Mouse (Mus musculus) lung, embryonic 14.5 days (tissue): ENCODE data around the gene Armc2. TPM values are rescaled to one million over a fixed set of nuclear protein-coding genes. Genes with fewer than 3 reads are reported as not detected.

ENCODE experiments used
- ATAC-seq: fragments of 200-750 bp; cut with Nextera tagmentation; 2 replicates; pipeline ENCODE4 v1.8.0; 2017; ENCODE audit warnings: mild to moderate bottlenecking, moderate TSS enrichment, moderate library complexity; ENCODE audit not compliant: insufficient read depth
- DNase-seq: peaks from one replicate; pipeline ENCODE4 v3.0.0-alpha.2; 2015
- H3K27ac ChIP-seq: fragments of 300-500 bp; sonication (generic); 2 replicates; pipeline ENCODE4 v1.5.1; 2014; ENCODE audit warnings: low read depth, mild to moderate bottlenecking, moderate library complexity
- H3K27me3 ChIP-seq: fragments of 300-500 bp; sonication (generic); 2 replicates; pipeline ENCODE4 v1.6.1; 2014; ENCODE audit warnings: low read length, control low read depth; ENCODE audit not compliant: insufficient read depth
- H3K36me3 ChIP-seq: fragments of 300-500 bp; sonication (generic); 2 replicates; pipeline ENCODE4 v1.6.1; 2014; ENCODE audit warnings: control low read depth; ENCODE audit not compliant: insufficient read depth
- H3K4me1 ChIP-seq: fragments of 300-500 bp; sonication (generic); 2 replicates; pipeline ENCODE4 v1.6.1; 2014; ENCODE audit warnings: antibody characterized with exemption, control low read depth; ENCODE audit not compliant: insufficient read depth
- H3K4me2 ChIP-seq: fragments of 300-500 bp; sonication (generic); 2 replicates; pipeline ENCODE4 v1.6.1; 2014; ENCODE audit warnings: mild to moderate bottlenecking
- H3K4me3 ChIP-seq: fragments of 300-500 bp; sonication (generic); 2 replicates; pipeline ENCODE4 v1.5.1; 2014; ENCODE audit warnings: low read depth, low read length
- H3K9ac ChIP-seq: fragments of 300-500 bp; sonication (generic); 2 replicates; pipeline ENCODE4 v1.6.1; 2014
- H3K9me3 ChIP-seq: fragments of 300-500 bp; sonication (generic); 2 replicates; pipeline ENCODE4 v1.6.1; 2016; ENCODE audit warnings: low read depth, low read length, control low read depth
- CTCF ChIP-seq: IDR thresholded peaks from 2 replicates; pipeline ENCODE4 v1.5.1; 2016; ENCODE audit warnings: antibody characterized with exemption, low read depth
- WGBS: fragments of 180-500 bp; shearing (Covaris S2); extraction: QIAGEN DNeasy Blood & Tissue Kit; methylation state at CpG from one replicate; pipeline ENCODE4 v1.1.7; 2014; 5-methylcytosine and 5-hydroxymethylcytosine counted together
- polyA plus RNA-seq: library from polyadenylated mRNA; unstranded; fragments of >200 nt; fragmentation: Nextera tagmentation; extraction: Ambion mirVana; gene quantifications from 2 replicates; pipeline ENCODE4 v1.2.1, GENCODE M21; 2014

Armc2 gene
- polyA plus RNA-seq, 1 experiment from 2014 or later = 2.6 TPM

DNA sequence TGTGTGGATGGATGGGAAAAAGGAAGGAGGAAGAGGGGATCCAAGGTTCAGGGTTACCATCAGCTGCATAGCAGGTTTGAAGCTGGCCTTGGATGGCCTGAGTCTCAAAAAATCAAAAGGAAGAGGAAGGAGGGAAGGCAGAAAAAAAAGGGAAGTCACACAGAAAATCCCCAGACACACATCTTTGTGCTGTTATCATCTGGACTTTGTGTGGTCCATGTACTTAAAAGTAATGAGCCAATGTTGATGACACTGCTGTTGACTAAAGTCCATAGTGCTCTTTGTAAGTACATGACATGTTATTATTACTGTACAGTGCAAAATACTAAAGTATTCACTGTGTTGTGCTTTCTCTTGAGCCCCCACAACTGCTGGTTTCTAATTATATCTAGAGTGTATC is 121.8 kb downstream of the Armc2 start:
- Histone ChIP-seq H3K27ac (no peak overlapping the region), H3K27me3 (no peaks in the 10 kb centered on the region), H3K4me3 (no peak overlapping the region), H3K36me3 (peaks cover 23% of the 10 kb centered on the region), H3K9ac (no peak overlapping the region), H3K9me3 (no peaks in the 10 kb centered on the region), H3K4me2 (no peak overlapping the region), H3K4me1 (peaks cover 3% of the 10 kb centered on the region; the same call in 1 of the 2 replicates)
- TF ChIP-seq CTCF = no peak
- DNase-seq = no peak
- no peak for ATAC-seq

DNA sequence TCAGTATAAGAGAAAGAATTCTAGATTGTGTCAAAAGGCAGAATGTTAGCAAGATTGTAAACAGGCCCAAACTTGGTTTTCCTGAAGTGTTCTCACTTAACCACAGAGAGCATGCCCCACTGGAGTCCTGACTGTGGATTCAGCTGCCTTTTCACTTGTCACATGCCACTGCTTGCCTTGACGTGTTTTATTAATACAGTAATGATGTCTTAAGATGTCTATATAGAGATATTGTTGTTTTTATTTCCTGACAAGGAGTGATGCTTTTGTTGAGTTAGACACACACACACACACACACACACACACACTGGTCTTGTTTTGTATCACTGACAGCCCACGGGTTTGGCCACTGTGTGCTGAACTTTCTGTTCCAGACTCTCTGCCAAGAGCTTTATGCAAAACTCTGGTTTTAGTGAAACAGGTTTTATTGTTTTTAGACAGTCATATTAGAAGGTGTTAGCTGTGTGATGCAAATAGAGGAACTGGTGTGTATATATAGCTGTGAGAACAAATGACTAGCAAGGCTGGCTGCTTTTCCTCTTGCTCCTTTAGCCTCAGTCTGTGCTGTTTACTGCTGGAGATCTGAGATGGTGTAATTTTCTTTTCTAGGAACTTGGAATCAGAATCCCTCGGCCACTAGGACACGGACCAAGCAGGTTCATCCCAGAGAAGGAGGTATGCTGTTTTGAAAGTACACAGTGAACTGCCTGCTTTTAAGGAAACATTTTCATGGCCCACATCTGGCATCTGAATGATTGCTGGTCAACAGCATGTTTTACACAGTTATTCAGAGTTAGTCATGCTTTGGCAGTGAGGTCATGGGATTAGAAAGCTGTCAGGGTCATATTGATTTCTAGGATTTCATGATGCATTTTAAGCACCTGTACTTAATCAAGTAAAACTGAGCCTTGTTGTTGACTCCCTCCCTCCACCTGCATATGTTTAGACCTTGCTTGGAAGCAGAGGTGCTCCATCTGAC is 124.5 kb downstream of the Armc2 start:
- Histone ChIP-seq H3K4me1 (peaks cover 5% of the 10 kb centered on the region; the same call in 1 of the 2 replicates), H3K36me3 (peaks cover 16% of the 10 kb centered on the region), H3K4me3 (no peak overlapping the region), H3K27me3 (no peaks in the 10 kb centered on the region), H3K9ac (no peak overlapping the region), H3K9me3 (no peaks in the 10 kb centered on the region), H3K27ac (no peak overlapping the region), H3K4me2 (no peak overlapping the region)
- DNase-seq (no peak), ATAC-seq (no peak)
- 45% methylated on average over 4 of the region's 4 CpGs for WGBS
- TF ChIP-seq CTCF = no peak

DNA sequence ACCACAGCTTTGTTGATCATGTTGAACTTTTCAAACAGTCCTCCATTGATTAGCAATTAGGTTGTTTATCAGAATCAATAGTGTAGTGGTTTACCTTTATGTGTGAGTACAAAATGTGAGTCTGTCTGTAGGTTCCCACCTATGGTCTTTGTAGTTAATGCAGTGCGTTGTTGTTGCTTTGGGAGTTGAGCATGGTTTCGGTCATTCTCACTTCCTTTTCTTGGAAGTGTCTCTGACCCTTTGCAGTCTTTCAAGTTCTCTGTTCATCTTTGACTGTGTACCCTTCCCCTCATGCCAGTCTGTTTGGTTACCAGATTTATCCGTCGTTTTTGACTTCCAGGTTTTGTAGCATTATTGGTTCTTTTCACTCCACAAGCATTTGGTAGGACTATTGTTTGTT is 126.9 kb downstream of the Armc2 start:
- Histone ChIP-seq H3K4me2 (no peak overlapping the region), H3K27me3 (no peaks in the 10 kb centered on the region), H3K9ac (no peak overlapping the region), H3K4me1 (peaks cover 5% of the 10 kb centered on the region; the same call in 1 of the 2 replicates), H3K27ac (no peak overlapping the region), H3K9me3 (no peaks in the 10 kb centered on the region), H3K4me3 (no peak overlapping the region), H3K36me3 (peaks cover 5% of the 10 kb centered on the region; the same call in 1 of the 2 replicates)
- 87% methylated on average over 4 of the region's 4 CpGs for WGBS
- DNase-seq (no peak), ATAC-seq (no peak)
- no peak for TF ChIP-seq CTCF

DNA sequence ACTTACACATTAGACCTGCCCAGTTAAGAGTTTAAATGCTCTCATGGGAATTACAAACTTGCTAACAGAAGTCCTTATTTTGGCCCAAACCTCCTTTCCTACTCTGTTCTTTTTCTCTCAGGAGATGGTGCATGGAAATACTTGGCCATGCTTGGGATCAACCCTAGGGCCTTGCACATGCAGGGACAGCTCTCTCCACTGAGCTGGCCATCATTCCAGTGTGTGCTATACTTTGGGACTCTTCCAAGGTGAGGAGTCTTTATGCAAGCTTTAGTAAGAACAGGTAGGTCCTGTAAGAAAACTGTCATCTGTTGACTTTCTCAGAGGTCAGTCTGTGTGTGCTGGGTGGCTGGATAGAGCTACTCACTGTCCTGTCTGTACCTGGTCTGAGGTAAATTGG is 127.7 kb downstream of the Armc2 start:
- no peak for ATAC-seq
- H3K4me1 ChIP-seq = peaks cover 5% of the 10 kb centered on the region; the same call in 1 of the 2 replicates

DNA sequence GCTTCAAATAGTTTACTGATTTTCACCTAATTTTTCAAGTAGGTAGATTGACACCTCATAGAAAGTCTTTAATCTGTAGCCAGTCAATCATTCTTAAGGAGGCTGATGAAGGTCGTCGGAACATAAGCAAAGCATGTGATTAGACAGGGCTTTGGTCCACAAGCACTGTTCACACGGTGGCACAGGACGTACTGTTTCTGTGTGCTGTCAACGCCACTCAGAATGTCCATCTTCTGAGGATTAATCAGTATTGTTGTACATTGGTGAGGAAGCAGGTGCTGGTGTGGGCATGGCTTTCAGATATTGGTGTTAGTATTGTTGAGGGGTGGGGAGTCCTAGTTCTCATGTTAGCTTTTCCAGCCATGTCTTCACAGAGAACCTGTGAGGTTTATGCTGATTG is 128.7 kb downstream of the Armc2 start:
- Histone ChIP-seq H3K4me1 (peaks cover 5% of the 10 kb centered on the region; the same call in 1 of the 2 replicates), H3K27me3 (no peaks in the 10 kb centered on the region), H3K4me2 (no peak overlapping the region), H3K9me3 (no peaks in the 10 kb centered on the region), H3K36me3 (no peaks in the 10 kb centered on the region), H3K27ac (no peak overlapping the region), H3K9ac (no peak overlapping the region), H3K4me3 (no peak overlapping the region)
- ATAC-seq (no peak), DNase-seq (no peak)
- 42% methylated on average over 5 of the region's 5 CpGs for WGBS
- no peak for TF ChIP-seq CTCF

More for the DNA sequence above, 127.7 kb downstream of the Armc2 start:
- no peaks in the 10 kb centered on the region for H3K9me3 ChIP-seq
- no peaks in the 10 kb centered on the region for H3K36me3 ChIP-seq
- H3K9ac ChIP-seq = no peak overlapping the region
- H3K4me3 ChIP-seq = no peak overlapping the region
- TF ChIP-seq CTCF = no peak
- no peak for DNase-seq
- no peaks in the 10 kb centered on the region for H3K27me3 ChIP-seq
- H3K4me2 ChIP-seq = no peak overlapping the region
- no peak overlapping the region for H3K27ac ChIP-seq

DNA sequence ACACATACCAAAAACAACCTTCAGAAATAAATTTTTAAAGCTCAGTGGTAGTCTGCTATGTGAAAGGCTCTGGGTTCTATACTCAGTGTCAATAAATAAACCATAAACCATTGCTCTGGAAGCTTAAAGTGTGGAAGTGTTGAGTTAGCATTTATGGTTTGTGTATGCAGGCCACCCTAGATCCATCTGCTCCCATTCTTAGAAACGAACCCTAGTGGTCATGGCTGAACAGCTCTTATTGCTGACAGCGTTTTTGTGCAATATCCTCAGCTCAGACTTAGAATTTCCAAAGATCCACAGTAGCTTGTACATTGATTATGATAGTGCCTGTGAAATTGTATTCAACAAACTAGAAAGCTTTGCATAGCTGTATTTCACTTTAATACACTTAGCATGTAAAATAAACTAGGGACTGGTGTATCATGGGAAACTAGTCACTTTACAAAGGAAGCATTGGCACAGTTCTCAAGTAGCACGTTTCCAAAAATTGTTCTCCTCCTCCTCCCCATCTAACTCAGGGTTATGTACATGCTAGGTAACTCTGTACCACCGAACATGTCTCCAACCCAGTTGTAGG is 129.8 kb downstream of the Armc2 start:
- peak; percentile 53 for TF ChIP-seq CTCF
- no peaks in the 10 kb centered on the region for H3K36me3 ChIP-seq
- H3K27me3 ChIP-seq = no peaks in the 10 kb centered on the region
- peak; percentile 60 for DNase-seq
- H3K4me2 ChIP-seq = peak overlapping the region; percentile 89
- H3K4me3 ChIP-seq = peak overlapping the region; percentile 73
- no peak overlapping the region for H3K27ac ChIP-seq
- no peak for ATAC-seq
- WGBS = 45% methylated on average over 4 of the region's 4 CpGs
- peak overlapping the region; percentile 3; the same call in 1 of the 2 replicates for H3K9ac ChIP-seq
- no peaks in the 10 kb centered on the region for H3K9me3 ChIP-seq
- H3K4me1 ChIP-seq = peaks cover 3% of the 10 kb centered on the region; the same call in 1 of the 2 replicates

DNA sequence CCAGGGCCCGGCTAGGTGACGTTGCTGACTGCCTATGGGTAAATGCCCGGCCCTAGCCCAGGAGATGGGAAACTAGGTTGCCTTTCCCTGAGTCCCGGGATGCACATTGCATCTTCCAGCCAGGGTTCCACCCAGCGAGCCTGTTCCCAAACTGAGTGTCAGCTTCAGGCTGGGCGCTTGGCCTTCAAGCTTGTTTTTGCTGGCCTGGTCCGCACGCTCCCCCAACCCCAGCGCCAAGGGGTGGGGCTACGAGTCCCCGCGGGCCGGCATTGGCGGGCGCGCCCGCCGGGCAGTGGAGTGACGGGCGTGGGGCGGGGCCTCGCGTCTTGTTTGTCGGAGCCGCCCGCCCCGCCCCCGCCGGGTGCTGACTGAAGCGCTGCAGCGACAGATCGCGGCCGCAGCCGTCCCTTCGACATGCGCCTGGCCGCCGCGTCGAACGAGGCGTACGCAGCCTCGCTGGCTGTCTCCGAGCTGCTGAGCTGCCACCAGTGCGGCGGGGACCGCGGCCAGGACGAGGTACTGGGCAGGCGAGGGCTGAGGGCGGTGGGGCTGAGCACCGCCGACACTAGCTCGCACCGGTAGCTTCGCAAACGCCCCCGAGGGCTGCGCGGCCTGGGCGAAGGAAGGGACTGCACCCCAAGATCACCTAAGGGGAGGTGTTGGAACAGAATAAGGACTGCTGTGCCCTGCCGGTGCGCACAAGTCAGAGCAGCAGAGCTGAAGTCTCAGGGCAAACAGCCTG is 131.0 kb downstream of the Armc2 start:
- peak overlapping the region; percentile 83 for H3K9ac ChIP-seq
- peak overlapping the region; percentile 89 for H3K4me2 ChIP-seq
- 1% methylated on average over 65 of the region's 65 CpGs for WGBS
- H3K9me3 ChIP-seq = no peaks in the 10 kb centered on the region
- ATAC-seq (peak; percentile 97), DNase-seq (peak; percentile 99)
- peak overlapping the region; percentile 94 for H3K27ac ChIP-seq
- H3K4me1 ChIP-seq = 0 out of 2 replicates have a peak, but pooled peaks cover 3% of the 10 kb centered on the region
- H3K27me3 ChIP-seq = no peaks in the 10 kb centered on the region
- 0 out of 2 replicates have a peak, but pooled peaks have one; percentile 9 for TF ChIP-seq CTCF
- H3K4me3 ChIP-seq = peak overlapping the region; percentile 73
- no peaks in the 10 kb centered on the region for H3K36me3 ChIP-seq
